Mouse (Mus musculus): ENCODE measurements around the gene Adra1d. TPM values are rescaled to one million over a fixed set of nuclear protein-coding genes. Genes with fewer than 3 reads are reported as not detected.

The Adra1d gene
- polyA plus RNA-seq, 1 experiment from 2014 or later = 1.8 TPM

- WGBS = 24% methylated on average over 3 of the region's 3 CpGs
- Histone ChIP-seq H3K27ac (ENCODE audit: low read length) (peak overlapping the region; percentile 55), H3K9me3 (ENCODE audit: control insufficient read depth, low read length) (no peaks in the 10 kb centered on the region), H3K36me3 (ENCODE audit: control insufficient read depth, insufficient read depth, low read length) (no peaks in the 10 kb centered on the region), H3K9ac (ENCODE audit: low read length) (no peak overlapping the region), H3K4me3 (ENCODE audit: low read length) (no peak overlapping the region), H3K4me2 (ENCODE audit: low read depth, low read length) (no peak overlapping the region), H3K4me1 (replicated peaks; ENCODE audit: control insufficient read depth, insufficient read depth, low read length) (peaks cover 34% of the 10 kb centered on the region), H3K27me3 (ENCODE audit: control insufficient read depth, insufficient read depth, low read depth, low read length) (no peaks in the 10 kb centered on the region)
- ATAC-seq (ENCODE audit: low read depth) = peak; percentile 43; the same call in 1 of the 2 replicates
Measured at GRCm38 (mm10) chr2:131506358-131506757, 55.7 kb downstream of the Adra1d start.

DNA sequence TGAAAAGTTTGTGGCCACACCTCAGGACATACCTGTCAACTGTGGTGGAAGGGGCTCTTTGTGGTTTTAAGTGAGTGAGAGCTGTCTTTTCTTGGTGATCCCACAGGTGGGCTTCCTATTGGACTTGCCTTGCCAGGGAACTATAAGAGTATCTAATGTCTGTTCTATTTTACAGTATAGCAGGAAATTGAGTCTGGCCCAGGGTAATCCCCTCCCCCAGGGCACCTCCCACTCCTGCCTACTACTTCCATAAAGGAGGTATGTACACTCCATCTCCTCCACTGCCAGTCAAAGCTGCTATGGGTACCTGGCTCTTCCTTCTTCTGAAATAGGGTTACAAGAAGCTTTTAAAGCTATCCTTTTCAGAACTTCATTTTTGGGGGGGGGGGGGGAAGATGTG, 56.7 kb downstream of the Adra1d start:
- Histone ChIP-seq H3K27me3 (ENCODE audit: control insufficient read depth, insufficient read depth, low read depth, low read length) (no peaks in the 10 kb centered on the region), H3K36me3 (ENCODE audit: control insufficient read depth, insufficient read depth, low read length) (no peaks in the 10 kb centered on the region), H3K27ac (ENCODE audit: low read length) (no peak overlapping the region), H3K9ac (ENCODE audit: low read length) (no peak overlapping the region), H3K4me3 (ENCODE audit: low read length) (no peak overlapping the region), H3K9me3 (ENCODE audit: control insufficient read depth, low read length) (no peaks in the 10 kb centered on the region), H3K4me1 (replicated peaks; ENCODE audit: control insufficient read depth, insufficient read depth, low read length) (peaks cover 43% of the 10 kb centered on the region), H3K4me2 (ENCODE audit: low read depth, low read length) (no peak overlapping the region)
- no peak for ATAC-seq (ENCODE audit: low read depth)

DNA sequence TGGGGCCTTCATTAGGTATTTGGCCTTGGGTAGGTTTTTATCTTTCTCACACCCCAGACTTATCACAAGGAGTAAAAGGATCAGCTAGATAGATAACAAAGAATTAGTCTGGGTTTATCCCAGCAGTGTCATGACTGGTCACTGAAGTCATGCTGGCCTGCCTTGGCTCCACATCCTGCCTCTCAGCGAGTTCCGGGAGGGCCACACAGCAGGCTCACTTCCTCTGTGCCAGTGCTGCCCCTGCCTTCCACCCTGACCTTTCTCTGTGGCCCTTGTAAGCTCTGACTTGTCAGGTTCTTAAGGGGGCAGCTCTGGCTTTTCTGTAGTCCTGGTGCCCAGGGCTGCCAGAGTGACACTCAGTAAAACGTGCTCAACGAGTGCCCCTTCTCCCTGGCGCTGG, 59.5 kb downstream of the Adra1d start:
- Histone ChIP-seq H3K27me3 (ENCODE audit: control insufficient read depth, insufficient read depth, low read depth, low read length) (no peaks in the 10 kb centered on the region), H3K4me2 (ENCODE audit: low read depth, low read length) (no peak overlapping the region), H3K27ac (ENCODE audit: low read length) (no peak overlapping the region), H3K36me3 (ENCODE audit: control insufficient read depth, insufficient read depth, low read length) (no peaks in the 10 kb centered on the region), H3K9me3 (ENCODE audit: control insufficient read depth, low read length) (no peaks in the 10 kb centered on the region), H3K9ac (ENCODE audit: low read length) (no peak overlapping the region), H3K4me1 (replicated peaks; ENCODE audit: control insufficient read depth, insufficient read depth, low read length) (peaks cover 36% of the 10 kb centered on the region), H3K4me3 (ENCODE audit: low read length) (no peak overlapping the region)
- no peak for ATAC-seq (ENCODE audit: low read depth)
- 54% methylated on average over 5 of the region's 5 CpGs for WGBS

DNA sequence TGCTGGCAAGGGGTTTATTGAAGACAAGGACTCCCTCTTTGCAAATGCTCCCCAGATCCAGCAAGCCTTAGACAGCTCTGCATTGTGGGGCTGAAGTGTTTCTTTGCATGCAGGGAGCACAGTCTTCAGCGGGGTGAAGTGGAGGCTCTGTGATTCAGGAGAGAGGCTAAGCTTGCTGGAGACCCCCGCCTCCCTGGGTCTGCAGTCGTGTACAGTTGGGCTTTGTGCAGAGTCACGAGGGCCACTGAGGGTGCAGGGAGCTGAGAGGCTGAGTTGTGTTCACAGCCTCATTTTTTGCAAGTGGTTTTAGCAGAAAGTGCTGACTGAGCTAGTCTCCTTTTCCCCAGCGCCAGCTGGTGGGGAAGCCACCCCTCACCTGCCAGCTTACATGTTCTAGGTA, 60.2 kb downstream of the Adra1d start:
- Histone ChIP-seq H3K4me3 (ENCODE audit: low read length) (no peak overlapping the region), H3K4me2 (ENCODE audit: low read depth, low read length) (no peak overlapping the region), H3K9me3 (ENCODE audit: control insufficient read depth, low read length) (no peaks in the 10 kb centered on the region), H3K27ac (ENCODE audit: low read length) (no peak overlapping the region), H3K27me3 (ENCODE audit: control insufficient read depth, insufficient read depth, low read depth, low read length) (no peaks in the 10 kb centered on the region), H3K9ac (ENCODE audit: low read length) (no peak overlapping the region), H3K36me3 (ENCODE audit: control insufficient read depth, insufficient read depth, low read length) (no peaks in the 10 kb centered on the region), H3K4me1 (replicated peaks; ENCODE audit: control insufficient read depth, insufficient read depth, low read length) (peaks cover 35% of the 10 kb centered on the region)
- 0 out of 2 replicates have a peak, but pooled peaks have one; percentile 9 for ATAC-seq (ENCODE audit: low read depth)
- WGBS = 37% methylated on average over 5 of the region's 5 CpGs

DNA sequence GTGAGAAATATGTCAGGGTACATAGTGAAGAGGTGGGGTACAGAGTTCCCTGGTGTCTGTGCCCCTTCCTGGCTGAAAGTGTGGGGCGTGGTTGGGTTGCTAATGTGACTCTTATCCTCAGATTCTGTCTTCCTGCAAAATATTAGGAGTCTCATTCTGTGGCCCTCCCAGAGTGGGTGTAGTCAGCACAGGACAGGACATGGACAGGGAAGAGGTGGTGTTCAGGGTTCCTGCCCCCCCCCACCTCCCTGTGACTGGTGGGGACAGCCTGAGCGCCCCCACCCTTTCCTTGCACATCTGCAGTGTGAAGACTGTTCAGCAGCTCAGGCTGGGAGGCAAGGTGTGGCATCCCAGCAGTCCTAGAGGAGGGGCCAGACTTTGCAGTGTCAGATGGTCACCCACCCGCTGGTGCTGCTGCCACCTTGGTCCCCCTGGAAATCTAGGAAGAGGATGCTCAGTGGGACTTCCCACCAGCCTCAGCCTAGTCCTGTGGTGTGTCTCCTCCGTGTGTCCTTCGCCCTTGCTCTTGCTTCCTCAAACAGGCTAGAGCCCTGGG, 62.7 kb downstream of the Adra1d start:
- Histone ChIP-seq H3K9ac (ENCODE audit: low read length) (no peak overlapping the region), H3K9me3 (ENCODE audit: control insufficient read depth, low read length) (no peaks in the 10 kb centered on the region), H3K27ac (ENCODE audit: low read length) (no peak overlapping the region), H3K27me3 (ENCODE audit: control insufficient read depth, insufficient read depth, low read depth, low read length) (no peaks in the 10 kb centered on the region), H3K4me2 (ENCODE audit: low read depth, low read length) (no peak overlapping the region), H3K4me3 (ENCODE audit: low read length) (no peak overlapping the region), H3K4me1 (replicated peaks; ENCODE audit: control insufficient read depth, insufficient read depth, low read length) (peaks cover 22% of the 10 kb centered on the region), H3K36me3 (ENCODE audit: control insufficient read depth, insufficient read depth, low read length) (no peaks in the 10 kb centered on the region)
- WGBS = 58% methylated on average over 5 of the region's 5 CpGs
- 0 out of 2 replicates have a peak, but pooled peaks have one; percentile 3 for ATAC-seq (ENCODE audit: low read depth)

DNA sequence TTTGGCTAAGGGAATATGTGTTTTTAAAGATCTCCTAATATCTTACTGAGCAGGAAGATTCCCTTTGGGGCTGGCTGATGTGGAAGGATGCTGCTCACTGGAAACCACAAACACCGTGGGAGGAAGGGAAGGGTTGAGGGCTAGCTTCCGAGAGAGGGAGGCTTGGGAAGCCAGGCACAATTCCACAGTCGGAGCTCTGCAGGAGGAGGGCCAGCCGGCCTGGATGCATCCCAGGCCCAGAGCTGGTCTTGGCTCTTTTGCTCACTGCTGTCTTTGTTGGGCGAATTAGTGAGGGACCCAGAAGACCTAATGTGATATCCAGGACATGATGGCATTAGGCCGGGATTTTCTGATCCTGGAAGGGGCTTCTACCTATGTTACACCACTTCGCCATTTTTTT, 63.9 kb downstream of the Adra1d start:
- 67% methylated on average over 7 of the region's 7 CpGs for WGBS
- H3K9me3 ChIP-seq (ENCODE audit: control insufficient read depth, low read length) = no peaks in the 10 kb centered on the region
- no peak overlapping the region for H3K9ac ChIP-seq (ENCODE audit: low read length)
- H3K4me2 ChIP-seq (ENCODE audit: low read depth, low read length) = no peak overlapping the region
- H3K4me3 ChIP-seq (ENCODE audit: low read length) = no peak overlapping the region
- H3K27me3 ChIP-seq (ENCODE audit: control insufficient read depth, insufficient read depth, low read depth, low read length) = no peaks in the 10 kb centered on the region
- no peak overlapping the region for H3K27ac ChIP-seq (ENCODE audit: low read length)
- ATAC-seq (ENCODE audit: low read depth) = no peak
- H3K4me1 ChIP-seq (replicated peaks; ENCODE audit: control insufficient read depth, insufficient read depth, low read length) = peaks cover 22% of the 10 kb centered on the region
- H3K36me3 ChIP-seq (ENCODE audit: control insufficient read depth, insufficient read depth, low read length) = no peaks in the 10 kb centered on the region

DNA sequence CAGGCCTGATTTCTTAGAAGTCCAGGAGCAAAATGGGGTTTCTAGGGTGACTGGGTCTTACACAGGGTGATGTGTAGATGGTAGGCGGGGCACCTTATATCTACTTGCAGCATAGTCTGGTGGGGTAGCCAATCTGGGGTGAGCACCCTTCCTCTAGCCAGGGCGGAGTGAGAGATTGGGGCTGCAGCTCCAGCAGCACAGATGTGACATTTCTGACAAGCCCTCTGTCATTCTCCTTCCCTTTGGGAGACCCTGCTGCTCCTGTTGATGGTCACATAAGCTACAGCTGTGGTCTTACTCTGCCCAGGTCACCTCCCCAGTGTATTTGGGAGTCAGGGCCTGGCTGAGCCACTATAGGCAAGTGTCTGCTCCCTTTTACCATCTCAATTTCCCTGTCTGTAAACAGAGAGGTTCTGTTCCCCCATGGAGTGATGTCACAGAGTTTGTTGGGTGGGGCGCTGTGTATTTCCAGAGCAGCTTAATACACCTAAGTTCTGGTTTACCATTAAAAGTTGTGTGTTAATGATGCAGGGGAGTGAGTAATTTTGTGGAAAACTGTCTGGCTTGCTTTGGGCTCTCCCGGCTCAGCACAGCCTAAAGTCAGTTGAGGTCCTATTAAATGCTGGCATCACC, 64.7 kb downstream of the Adra1d start:
- no peak overlapping the region for H3K4me2 ChIP-seq (ENCODE audit: low read depth, low read length)
- H3K36me3 ChIP-seq (ENCODE audit: control insufficient read depth, insufficient read depth, low read length) = no peaks in the 10 kb centered on the region
- WGBS = 83% methylated on average over 4 of the region's 4 CpGs
- H3K27ac ChIP-seq (ENCODE audit: low read length) = no peak overlapping the region
- no peak overlapping the region for H3K4me3 ChIP-seq (ENCODE audit: low read length)
- ATAC-seq (ENCODE audit: low read depth) = no peak
- peaks cover 28% of the 10 kb centered on the region for H3K4me1 ChIP-seq (replicated peaks; ENCODE audit: control insufficient read depth, insufficient read depth, low read length)
- no peaks in the 10 kb centered on the region for H3K9me3 ChIP-seq (ENCODE audit: control insufficient read depth, low read length)
- no peaks in the 10 kb centered on the region for H3K27me3 ChIP-seq (ENCODE audit: control insufficient read depth, insufficient read depth, low read depth, low read length)
- H3K9ac ChIP-seq (ENCODE audit: low read length) = no peak overlapping the region

DNA sequence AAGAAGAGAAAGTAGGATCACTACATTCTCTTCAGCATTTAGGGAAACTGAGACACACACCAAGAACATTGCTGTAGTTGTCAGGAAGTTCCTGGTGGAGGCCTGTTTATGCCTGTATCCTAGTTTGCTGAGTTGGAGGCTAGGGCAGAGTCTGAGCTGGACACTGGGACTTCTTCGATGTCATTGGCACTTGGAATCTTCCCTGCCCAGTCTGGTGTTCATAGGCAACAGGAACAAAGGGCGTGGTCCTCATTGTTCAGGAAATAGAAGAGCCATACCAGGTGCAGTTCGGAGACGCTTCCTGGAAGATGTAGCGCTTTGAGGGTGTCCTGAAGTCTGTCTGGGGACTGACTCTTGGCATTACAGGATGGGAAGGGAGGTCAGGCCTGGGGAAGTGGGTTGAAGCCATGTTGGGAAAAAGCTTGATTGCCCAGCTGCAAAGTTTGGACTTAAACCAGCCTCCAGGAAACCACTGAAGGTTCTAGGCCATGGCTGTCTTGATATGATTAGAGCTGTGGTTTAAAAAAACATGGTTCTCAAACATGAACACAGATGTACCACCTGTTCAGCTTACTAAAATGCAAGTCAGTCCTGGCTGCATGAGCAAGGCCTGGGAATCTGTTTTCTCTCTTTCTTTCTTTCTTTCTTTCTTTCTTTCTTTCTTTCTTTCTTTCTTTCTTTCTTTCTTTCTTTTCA, 65.8 kb downstream of the Adra1d start:
- WGBS = 83% methylated on average over 5 of the region's 5 CpGs
- Histone ChIP-seq H3K4me3 (ENCODE audit: low read length) (no peak overlapping the region), H3K27me3 (ENCODE audit: control insufficient read depth, insufficient read depth, low read depth, low read length) (no peaks in the 10 kb centered on the region), H3K9me3 (ENCODE audit: control insufficient read depth, low read length) (no peaks in the 10 kb centered on the region), H3K36me3 (ENCODE audit: control insufficient read depth, insufficient read depth, low read length) (no peaks in the 10 kb centered on the region), H3K4me2 (ENCODE audit: low read depth, low read length) (no peak overlapping the region), H3K27ac (ENCODE audit: low read length) (no peak overlapping the region), H3K4me1 (replicated peaks; ENCODE audit: control insufficient read depth, insufficient read depth, low read length) (peaks cover 25% of the 10 kb centered on the region), H3K9ac (ENCODE audit: low read length) (no peak overlapping the region)
- no peak for ATAC-seq (ENCODE audit: low read depth)

Measured in lung, embryonic 16.5 days (tissue).